Comparison of ENCODE assay signal across 7 mouse cellular contexts in genomic region chr3:52269514-52270351, GRCm38 (mm10). TPM values are rescaled to one million over a fixed set of nuclear protein-coding genes. Genes with fewer than 3 reads are reported as not detected.
DNase-seq lines count a peak whose midpoint lies in the region; ATAC-seq and TF ChIP-seq lines count a peak whose summit lies in the region.

No protein-coding gene starts in this region.

- peak overlapping the region; percentile 93 for H3K4me3 ChIP-seq in heart, adult 2 months
- peak overlapping the region; percentile 70 for H3K4me3 ChIP-seq in liver, adult 2 months (ENCODE audit: insufficient read depth, low read depth, low read length)
- H3K4me3 ChIP-seq in midbrain, postnatal 0 days (ENCODE audit: low read depth, low read length), result peak overlapping the region; percentile 78

- no peak for ATAC-seq in midbrain, postnatal 0 days (ENCODE audit: low FRiP score)

- peak; percentile 68 for TF ChIP-seq POLR2A in heart, adult 2 months (IDR thresholded peaks at IDR 0.05; ENCODE audit: insufficient read depth, low read depth, low read length)
- TF ChIP-seq POLR2A in liver, adult 2 months (IDR thresholded peaks at IDR 0.05; ENCODE audit: extremely low read depth, insufficient read depth, low read length), result peak; percentile 91

- no peaks in the 10 kb centered on the region for H3K9me3 ChIP-seq in midbrain, postnatal 0 days (ENCODE audit: low read length)

- peaks cover 17% of the 10 kb centered on the region for H3K4me1 ChIP-seq in heart, adult 2 months (ENCODE audit: control insufficient read depth, insufficient read depth, low read length)
- peaks cover 23% of the 10 kb centered on the region for H3K4me1 ChIP-seq in liver, adult 2 months (ENCODE audit: control insufficient read depth, insufficient read depth, low read length)
- H3K4me1 ChIP-seq in midbrain, postnatal 0 days (ENCODE audit: insufficient read depth, low read length), result 0 out of 2 replicates have a peak, but pooled peaks cover 3% of the 10 kb centered on the region

- WGBS in heart, adult 2 months, result under 1% methylated on average over 55 of the region's 55 CpGs
- under 1% methylated on average over 55 of the region's 55 CpGs for WGBS in liver, adult 2 months
- under 1% methylated on average over 55 of the region's 55 CpGs for WGBS in midbrain, postnatal 0 days

- H3K4me2 ChIP-seq in midbrain, postnatal 0 days (ENCODE audit: low read depth, low read length, poor library complexity, severe bottlenecking), result peak overlapping the region; percentile 96

- DNase-seq in adrenal gland, adult 18-20 months (ENCODE audit: low spot score in 2 of 2), result peak; percentile 76 to 83
- peak; percentile 76 for DNase-seq in embryo, embryonic 11 days
- DNase-seq in heart, adult 2 months, result peak; percentile 85 to 89
- peak; percentile 90 for DNase-seq in kidney, adult 18-20 months
- DNase-seq in liver, adult 2 months (ENCODE audit: extremely low read depth, low read depth, low spot score), result peak; percentile 86
- DNase-seq in midbrain, postnatal 0 days (ENCODE audit: low spot score), result peak; percentile 12
- peak; percentile 57 to 76 for DNase-seq in spleen, postnatal 4 days (ENCODE audit: low spot score in 2 of 2)

- peak overlapping the region; percentile 99 for H3K27ac ChIP-seq in heart, adult 2 months
- H3K27ac ChIP-seq in liver, adult 2 months (replicated peaks; ENCODE audit: insufficient read depth, low read depth, low read length), result peak overlapping the region; percentile 94
- no peak overlapping the region for H3K27ac ChIP-seq in midbrain, postnatal 0 days (ENCODE audit: low read depth, low read length)

- no peak for TF ChIP-seq CTCF in heart, adult 2 months (IDR thresholded peaks at IDR 0.05)
- TF ChIP-seq CTCF in liver, adult 2 months (IDR thresholded peaks at IDR 0.05; ENCODE audit: low read depth, low read length), result no peak
- no peak for TF ChIP-seq CTCF in midbrain, postnatal 0 days (IDR thresholded peaks at IDR 0.05)

- H3K27me3 ChIP-seq in heart, adult 2 months (ENCODE audit: control insufficient read depth, insufficient read depth, low read length), result no peaks in the 10 kb centered on the region
- no peaks in the 10 kb centered on the region for H3K27me3 ChIP-seq in liver, adult 2 months (ENCODE audit: control insufficient read depth, insufficient read depth, low read length)
- H3K27me3 ChIP-seq in midbrain, postnatal 0 days (ENCODE audit: insufficient read depth, low read length), result peaks cover 15% of the 10 kb centered on the region

- intact Hi-C loops in heart, adult 2 months (cut with DNase I), result loop anchor here (1.0 to 10.0 kb wide), 5 partner anchors 73 to 1195 kb away; partner anchors contain the start of genes Nhlrc3 and Proser1

- peak; percentile 73; the same call in 1 of the 2 replicates for TF ChIP-seq EP300 in heart, adult 2 months (IDR thresholded peaks at IDR 0.05; ENCODE audit: insufficient read depth, low read depth, low read length)

- peaks cover 19% of the 10 kb centered on the region for H3K36me3 ChIP-seq in heart, adult 2 months (ENCODE audit: control insufficient read depth, insufficient read depth, low read length)
- no peaks in the 10 kb centered on the region for H3K36me3 ChIP-seq in liver, adult 2 months (ENCODE audit: control insufficient read depth, insufficient read depth, low read length)
- no peaks in the 10 kb centered on the region for H3K36me3 ChIP-seq in midbrain, postnatal 0 days (ENCODE audit: insufficient read depth, low read length)

- H3K79me2 ChIP-seq in heart, adult 2 months (replicated peaks; ENCODE audit: control insufficient read depth, insufficient read depth, low read length), result peaks cover 5% of the 10 kb centered on the region
- H3K79me2 ChIP-seq in liver, adult 2 months (ENCODE audit: control insufficient read depth, insufficient read depth, low read length), result peaks cover 43% of the 10 kb centered on the region

- H3K9ac ChIP-seq in heart, adult 2 months (ENCODE audit: low read depth, low read length), result peak overlapping the region; percentile 93
- H3K9ac ChIP-seq in liver, adult 2 months (ENCODE audit: low read depth, low read length), result peak overlapping the region; percentile 98
- peak overlapping the region; percentile 48 for H3K9ac ChIP-seq in midbrain, postnatal 0 days (replicated peaks; ENCODE audit: low read length, poor library complexity, severe bottlenecking)

RNA-seq across cellular contexts. Expression of gene Foxo1, which starts 1.6 kb away (rescaled TPM):
- 10 to 100 TPM; 23.7 to 28.6 TPM for total RNA-seq in adrenal gland, adult 18-20 months (2021)
- total RNA-seq in heart, adult 2 months (2021), result 10 to 100 TPM; 12.2 to 12.9 TPM
- polyA plus RNA-seq in heart, adult 2 months (2012; rRNA removed), result 7.7 and 10.7 TPM in 2 replicates
- 6.5 and 10.3 TPM in 2 replicates for total RNA-seq in liver, adult 2 months (2014; rRNA removed)
- 5.8 and 7.4 TPM in 2 replicates for polyA plus RNA-seq in liver, adult 2 months (2012; rRNA removed)
- total RNA-seq in midbrain, postnatal 0 days (2014; rRNA removed), result 5.8 and 8.3 TPM in 2 replicates
- polyA plus RNA-seq in midbrain, postnatal 0 days (2015; fragmentation: Nextera tagmentation; extraction: Ambion mirVana), result 3.4 and 3.6 TPM in 2 replicates

Comparison
In these comparisons a context has a peak if more than half of its experiments do, and no peak if none do; other contexts are left out.
1. DNase-seq: peak in every context shown above with its lines; median percentile 90 in kidney, adult 18-20 months; 87 in heart, adult 2 months; 86 in liver, adult 2 months; 80 in adrenal gland, adult 18-20 months; 76 in embryo, embryonic 11 days; 66 in spleen, postnatal 4 days; 12 in midbrain, postnatal 0 days.
2. H3K9ac ChIP-seq: peak in every context shown above with its lines; median percentile 98 in liver, adult 2 months; 93 in heart, adult 2 months; 48 in midbrain, postnatal 0 days.